Mouse (Mus musculus): ENCODE data around the gene Gm5617.
A peak's percentile ranks its signal among the peaks of the same experiment; 100 is the strongest.
"Not testable (repeated sequence)": the region's sequence is repeated elsewhere in the genome, so short reads cannot be mapped to it uniquely, and the experiment has no call there.

Gene Gm5617

DNA sequence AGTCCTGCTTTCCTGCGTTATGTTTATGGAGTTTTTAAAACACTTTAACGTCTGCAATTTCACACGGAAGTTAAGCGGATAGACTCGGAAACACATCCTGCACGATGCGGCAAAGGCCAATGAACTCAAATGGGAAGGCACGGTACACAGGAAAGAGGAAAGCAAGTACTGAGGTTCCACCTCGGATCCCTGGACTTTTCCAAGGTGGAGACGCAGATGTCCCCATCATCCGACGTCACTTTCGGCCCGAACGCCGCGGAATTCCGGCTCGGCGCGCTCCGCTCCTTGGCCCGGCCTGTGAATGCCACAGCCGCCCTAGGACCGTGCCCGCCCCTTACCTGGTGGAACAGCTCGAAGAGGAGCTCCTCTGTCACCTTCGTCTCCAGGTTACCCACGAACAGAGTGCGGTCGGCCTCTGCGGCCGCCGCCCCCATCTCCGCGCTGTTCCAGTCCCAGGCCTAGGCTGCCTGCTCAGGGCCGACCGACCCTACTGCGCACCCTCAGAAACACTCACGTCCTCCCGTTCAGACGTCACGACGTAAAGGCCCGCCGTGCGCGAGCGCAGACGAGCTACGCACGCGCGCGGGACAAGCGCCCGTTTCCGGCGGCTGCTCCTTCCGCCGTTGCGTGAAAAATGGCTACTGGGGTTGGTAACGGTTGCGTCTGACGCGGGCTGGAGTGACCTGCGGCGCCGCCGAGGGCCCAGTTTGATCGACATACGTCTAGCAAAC is at the start of gene Gm5617, which contains the start of gene Rbm7:
Gene Gm5617, plus strand, starts transcription at position 626 of the 731 bp plus-strand sequence.
Gene Rbm7, minus strand, starts transcription at position 483 of the 731 bp plus-strand sequence.
- DNase-seq (ENCODE audit: low spot score) = peak; percentile 88

DNA sequence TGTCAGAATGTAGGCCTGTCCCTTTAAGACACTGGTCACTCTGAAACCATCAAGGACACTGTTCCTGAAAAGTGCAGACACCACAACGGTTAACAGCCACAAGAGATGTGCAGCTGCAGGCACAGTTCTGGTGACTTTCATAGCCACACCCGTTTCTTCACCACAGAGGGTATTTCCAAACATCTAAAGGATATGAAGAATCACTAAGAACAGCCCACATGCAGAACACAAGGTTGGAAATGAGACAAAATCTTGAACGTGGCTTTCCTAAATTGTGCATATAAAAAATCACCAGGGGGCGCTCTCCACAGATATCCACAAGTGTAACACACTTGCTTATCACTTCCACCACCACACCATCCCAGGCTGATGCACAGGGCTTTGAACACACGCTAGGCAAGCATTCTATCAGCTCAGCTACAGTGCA is 47.4 kb upstream of the Gm5617 start:
- no peak for DNase-seq (ENCODE audit: low spot score)

DNA sequence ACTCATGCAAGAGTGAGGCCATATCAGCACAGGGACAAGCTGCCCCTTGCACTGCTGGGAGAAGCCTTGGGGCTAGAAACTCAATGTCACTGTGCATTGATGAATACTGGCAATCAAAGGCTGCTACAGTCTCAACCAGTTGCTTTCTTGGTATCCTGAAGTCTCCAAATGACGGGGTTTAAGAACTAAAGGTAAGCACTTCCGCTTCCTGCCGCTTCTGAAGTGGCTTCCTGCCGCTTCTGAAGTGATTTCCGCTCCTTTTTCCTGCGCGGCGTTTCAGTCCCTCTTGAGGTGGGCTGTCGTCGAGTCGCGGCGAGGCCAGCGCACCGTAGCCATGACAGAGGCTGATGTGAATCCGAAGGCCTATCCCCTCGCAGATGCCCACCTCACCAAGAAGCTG is 45.2 kb upstream of the Gm5617 start:
- DNase-seq (ENCODE audit: low spot score) = no peak

GRCm38 (mm10) chr9:48455961-48456360 is 39.3 kb upstream of the Gm5617 start:
- DNase-seq (ENCODE audit: low spot score) = no peak

DNA sequence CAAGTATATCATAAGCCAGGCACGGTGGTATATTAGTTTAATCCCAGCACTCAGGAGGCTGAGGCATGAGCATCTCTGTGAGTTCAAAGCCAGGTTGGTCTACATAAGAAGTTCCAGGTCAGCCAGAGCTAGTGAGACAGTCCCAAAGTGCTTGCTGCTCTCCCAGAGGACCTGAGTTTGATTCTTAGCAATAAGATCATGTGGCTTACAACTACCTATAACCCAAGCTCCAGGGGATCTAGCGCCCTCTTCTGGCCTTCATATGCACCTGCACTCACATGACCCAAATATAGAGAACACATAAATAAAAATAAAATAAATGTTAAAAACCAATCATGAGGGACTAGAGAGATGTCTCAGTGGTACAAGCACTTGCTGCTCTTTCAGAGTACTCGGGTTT is 36.4 kb upstream of the Gm5617 start:
- DNase-seq (ENCODE audit: low spot score) = no peak

DNA sequence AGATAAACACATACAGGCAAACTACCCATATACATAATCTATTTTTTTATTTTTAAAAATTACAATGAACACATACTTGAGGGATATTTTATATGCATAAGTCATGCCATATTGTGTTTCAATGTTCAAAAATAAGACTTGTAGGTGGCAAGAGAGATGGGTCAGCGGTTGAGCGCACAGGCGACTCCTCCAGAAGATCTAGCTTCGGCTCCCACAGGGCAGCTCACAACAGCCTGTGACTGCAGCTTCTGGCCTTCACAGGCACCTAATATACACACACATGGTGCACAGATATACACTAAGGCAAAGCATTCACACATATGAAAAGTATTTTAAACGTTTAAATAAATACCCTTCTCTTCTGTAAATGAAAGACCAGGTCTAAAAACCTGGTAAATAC is 35.9 kb upstream of the Gm5617 start:
- no peak for DNase-seq (ENCODE audit: low spot score)

DNA sequence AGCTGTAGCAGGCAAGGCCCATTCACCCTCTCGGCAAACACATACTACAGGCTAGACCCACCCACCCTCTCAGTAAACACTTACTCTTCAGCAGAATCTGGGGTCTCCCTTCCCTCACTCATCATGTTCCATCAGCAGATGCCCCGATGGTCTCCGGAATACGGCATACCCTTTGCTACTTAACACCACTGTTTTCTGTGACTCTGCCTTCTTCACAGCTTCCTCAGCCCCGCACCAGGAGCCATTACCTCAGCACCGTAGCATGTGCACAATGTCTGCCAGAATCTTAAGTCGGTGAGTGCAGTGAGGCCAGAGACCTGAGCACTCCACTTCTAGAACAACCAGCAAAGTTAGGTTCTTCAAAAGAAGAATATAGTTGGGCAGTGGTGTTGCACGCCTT is 34.5 kb upstream of the Gm5617 start:
- DNase-seq (ENCODE audit: low spot score) = no peak

- DNase-seq (ENCODE audit: low spot score) = no peak
Observed at GRCm38 (mm10) chr9:48461545-48461944, 33.7 kb upstream of the Gm5617 start.

- DNase-seq (ENCODE audit: low spot score) = no peak
Observed at GRCm38 (mm10) chr9:48465671-48466070, 29.6 kb upstream of the Gm5617 start.

DNA sequence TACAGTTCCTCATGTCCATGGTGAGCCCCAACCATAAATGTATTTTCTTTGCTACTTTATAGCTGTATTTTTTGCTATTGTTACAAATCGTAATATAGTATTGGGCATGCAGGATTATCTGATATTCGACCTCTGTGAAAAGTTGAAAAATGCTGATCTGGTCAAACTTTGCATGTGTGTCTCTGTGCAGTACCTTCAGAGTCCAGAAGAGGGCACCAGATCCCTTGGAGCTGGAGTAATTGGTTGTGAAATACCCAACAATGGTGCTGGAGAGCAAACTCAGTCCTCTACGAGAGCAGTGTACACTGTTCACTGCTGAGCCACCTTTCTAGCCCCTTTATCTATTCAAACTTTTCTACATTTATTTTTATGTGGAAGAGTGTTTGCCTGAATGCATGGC is 28.4 kb upstream of the Gm5617 start:
- no peak for DNase-seq (ENCODE audit: low spot score)

GRCm38 (mm10) chr9:48467471-48467870 is 27.8 kb upstream of the Gm5617 start:
- DNase-seq (ENCODE audit: low spot score) = not testable (repeated sequence)

- DNase-seq (ENCODE audit: low spot score) = no peak
Observed at GRCm38 (mm10) chr9:48472441-48473025, 22.7 kb upstream of the Gm5617 start.

DNA sequence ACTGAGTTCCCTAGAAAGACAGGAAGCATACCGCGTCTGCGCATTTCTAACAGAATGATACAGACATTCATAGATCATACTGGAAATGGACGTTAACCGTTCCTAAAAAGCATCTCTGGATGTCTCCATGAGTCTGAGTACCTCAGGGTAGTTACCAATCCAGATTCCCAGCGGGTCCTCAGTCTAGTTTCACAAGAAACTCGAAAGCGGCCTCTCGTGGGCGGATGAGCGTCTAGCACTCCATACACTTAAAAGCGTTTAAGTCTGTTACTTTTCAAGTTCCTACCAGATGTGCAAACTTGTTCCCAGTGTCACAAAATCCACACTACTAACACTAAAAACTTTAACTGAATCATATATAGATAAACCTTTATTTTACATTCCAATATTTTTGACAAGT is 22.1 kb upstream of the Gm5617 start:
- no peak for DNase-seq (ENCODE audit: low spot score)

DNA sequence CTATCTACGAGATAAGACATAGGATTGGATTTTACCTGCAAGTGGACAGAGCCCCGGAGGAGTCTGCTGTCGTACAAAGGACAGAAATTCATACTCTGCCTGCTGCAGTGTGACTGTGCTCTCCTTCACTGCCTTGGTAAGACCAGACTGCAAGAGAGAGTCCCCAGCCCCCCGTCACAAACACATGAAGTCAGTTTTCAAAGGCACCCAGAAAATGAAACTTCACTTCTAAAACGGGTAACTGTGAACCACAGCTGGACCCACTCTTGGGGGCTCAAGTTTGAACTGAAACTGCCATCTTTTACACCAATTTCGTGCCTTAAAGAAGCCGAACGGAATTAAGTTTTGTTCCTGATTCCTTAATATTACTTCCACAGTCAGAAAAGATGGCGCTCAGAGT is 20.9 kb upstream of the Gm5617 start:
- DNase-seq (ENCODE audit: low spot score) = no peak

DNA sequence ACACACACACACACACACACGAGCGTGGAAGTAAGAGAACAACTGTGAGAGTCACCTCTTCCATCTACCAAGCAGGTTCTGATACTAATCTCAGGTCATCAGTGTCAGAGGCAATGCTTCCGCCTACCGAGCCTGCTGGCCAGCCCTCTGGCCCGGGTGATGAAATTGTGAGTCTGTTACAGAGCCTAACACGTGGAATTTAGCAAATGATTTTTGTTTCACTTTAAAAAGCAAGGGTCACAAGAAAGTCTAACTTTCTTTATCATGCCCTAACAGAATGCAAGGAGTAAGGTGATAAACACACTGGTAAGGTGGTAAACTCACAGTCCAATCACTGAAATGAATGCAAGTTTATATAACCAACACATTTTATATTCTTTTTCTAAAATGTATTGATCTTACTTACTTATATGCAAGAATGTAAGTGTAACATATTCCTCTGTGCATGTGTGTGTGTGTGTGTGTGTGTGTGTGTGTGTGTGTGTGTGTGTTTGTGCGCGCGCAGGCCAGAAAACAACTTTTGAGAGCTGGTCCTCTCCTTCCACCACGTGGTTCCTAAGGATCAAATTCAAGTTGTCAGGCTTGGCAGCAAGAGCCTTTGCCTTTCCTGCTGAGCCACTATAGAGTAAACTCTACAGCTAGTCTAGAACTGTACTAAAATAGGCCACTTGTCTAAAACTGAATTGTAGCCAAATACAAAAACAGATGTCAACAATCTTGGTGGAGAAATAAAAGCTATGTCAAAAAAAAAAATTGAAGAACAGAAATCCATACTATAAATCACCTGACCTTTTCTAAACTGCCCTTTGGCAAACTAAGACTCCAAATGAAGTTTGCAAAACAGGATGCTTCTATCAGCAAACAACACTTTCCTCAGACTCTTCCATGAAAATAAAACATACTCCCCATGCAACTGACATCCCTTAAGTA is 18.7 kb upstream of the Gm5617 start:
- no peak for DNase-seq (ENCODE audit: low spot score)

DNA sequence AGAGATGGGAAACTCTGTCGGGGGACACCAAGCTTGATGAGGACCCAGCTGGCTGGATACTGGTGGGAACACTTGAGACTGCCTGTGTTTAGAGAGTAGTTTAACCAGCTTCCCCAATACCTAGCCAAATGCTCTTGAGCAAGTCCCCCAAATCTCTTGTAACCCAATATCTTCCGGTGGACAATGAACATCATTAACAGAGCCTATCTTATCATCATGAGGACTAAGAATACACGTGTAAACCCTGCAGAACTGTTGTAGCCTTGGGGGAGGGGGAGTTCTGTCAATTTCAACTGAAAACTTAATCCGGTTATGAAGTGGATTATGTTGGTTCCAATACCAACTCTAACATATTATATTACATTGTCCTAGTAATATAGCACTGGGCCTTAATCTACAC is 16.4 kb upstream of the Gm5617 start:
- no peak for DNase-seq (ENCODE audit: low spot score)

DNA sequence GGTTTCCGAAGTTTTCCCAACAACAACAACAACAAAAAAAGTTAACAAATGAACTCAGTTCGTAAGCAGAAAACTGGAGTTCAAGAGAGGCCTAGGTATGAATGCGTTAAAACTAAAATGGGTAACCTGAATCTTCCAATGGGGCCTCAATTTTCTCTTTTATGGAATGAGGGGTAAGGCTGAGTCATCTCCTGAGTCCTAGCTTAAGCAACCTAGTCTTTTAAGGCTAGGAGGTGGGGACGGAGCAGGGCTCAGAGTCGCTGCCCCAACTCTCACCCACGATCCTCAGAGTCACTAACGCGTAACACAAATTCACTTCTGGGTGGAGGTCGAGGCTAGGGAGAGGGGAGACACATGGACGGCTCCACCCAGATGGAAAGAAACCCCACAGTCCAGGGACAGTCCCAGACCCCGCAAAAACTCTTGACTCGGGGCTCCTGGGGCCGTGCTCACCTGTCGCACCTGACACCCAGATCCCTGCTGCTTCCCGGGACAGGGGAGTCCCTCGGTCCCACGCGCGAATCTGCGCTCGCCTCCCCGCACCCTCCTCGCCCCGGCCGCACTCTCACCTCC is 15.3 kb upstream of the Gm5617 start:
- no peak for DNase-seq (ENCODE audit: low spot score)

- DNase-seq (ENCODE audit: low spot score) = peak; percentile 88
Observed at GRCm38 (mm10) chr9:48480411-48481213, 14.6 kb upstream of the Gm5617 start, which contains the start of gene Rexo2. Gene Rexo2, minus strand, starts transcription at chr9:48480623.

DNA sequence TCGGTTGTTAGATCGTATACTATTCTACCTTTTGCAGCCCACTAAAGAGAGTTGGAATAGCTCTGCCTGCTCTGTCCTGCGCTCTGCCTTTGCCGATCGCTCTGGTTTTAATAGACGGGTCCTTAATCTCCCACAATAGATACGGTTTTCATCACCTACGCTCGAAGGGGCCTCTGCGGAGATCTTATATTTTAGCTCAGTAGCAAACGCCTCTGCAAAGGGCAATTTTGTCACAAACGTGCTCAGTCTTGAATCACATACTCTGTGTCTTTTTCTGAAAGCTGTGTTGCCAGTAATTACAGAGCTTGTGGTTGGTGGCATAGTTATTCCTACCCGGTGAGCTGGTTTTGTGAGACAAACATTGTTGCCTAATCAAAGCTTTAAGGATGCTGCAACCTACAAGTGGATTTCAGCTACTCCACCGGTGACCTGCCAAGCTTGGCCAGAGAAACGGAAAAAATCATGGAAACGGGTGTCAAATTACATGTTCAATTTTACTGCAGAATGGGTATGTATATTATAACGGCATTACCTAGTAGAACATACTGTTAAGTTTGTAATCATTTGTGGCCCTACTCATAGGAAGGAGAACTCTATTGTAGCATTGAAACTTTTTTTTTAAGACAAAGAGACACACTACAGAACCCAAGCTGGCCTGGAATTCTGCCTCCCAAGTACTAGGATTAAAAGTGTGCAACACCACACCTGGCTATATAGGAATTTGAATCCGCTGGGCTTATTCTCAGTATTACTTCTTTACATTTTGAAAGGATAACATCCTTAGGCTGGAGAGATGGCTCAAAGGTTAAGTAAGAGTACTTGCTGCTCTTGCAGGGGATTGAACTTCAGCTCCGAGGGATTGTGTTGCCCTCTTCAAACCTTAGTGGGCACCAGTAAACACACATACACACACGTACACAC is 13.8 kb upstream of the Gm5617 start:
- no peak for DNase-seq (ENCODE audit: low spot score)

DNA sequence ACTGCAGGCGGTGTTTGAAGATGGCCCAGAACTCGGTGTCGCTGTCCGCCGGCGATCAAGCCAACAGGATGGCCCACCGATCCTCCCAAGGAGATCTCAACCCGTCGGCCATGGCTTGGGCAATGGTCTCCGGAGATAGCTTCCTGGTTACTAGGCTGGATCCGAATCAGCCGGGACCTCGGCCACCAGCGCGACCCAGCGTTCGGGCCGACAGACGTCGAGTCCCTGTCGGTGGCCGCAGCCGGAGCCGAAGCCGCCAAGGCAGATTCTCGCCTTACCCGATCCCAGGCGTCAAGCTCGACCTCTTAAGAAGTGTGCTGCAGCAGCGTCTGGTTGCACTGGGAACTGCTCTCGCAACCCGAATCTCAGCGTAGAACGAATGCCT is 298 bp downstream of the Gm5617 start:
- DNase-seq (ENCODE audit: low spot score) = no peak
